In genomic region chr10:103958183-103958582, GRCm38 (mm10) we compare ENCODE assay signal across 21 mouse cellular contexts.
"Had no signal": no experiment of that assay in that cellular context is flagged by ENCODE, and none has a peak within 500 bp of the region (broad histone marks: within the 10 kb centered on the region; RNA-seq: fewer than 3 reads in every experiment).

No protein-coding gene starts in this region.

- H3K4me1 ChIP-seq: kidney, embryonic 15.5 days; liver, embryonic 13.5 days; megakaryocyte, embryonic 14.5 days; midbrain, embryonic 10.5 days; midbrain, embryonic 13.5 days; neural tube, embryonic 13.5 days had no signal

- H3K4me3 ChIP-seq: kidney, embryonic 15.5 days; left cerebral cortex, adult 2 months; liver, embryonic 13.5 days; megakaryocyte, embryonic 14.5 days; midbrain, embryonic 10.5 days; midbrain, embryonic 13.5 days; myocyte; neural tube, embryonic 13.5 days had no signal

- DNase-seq: kidney, adult 8-10 months; kidney, postnatal 10 days; kidney, postnatal 36 days; layer of hippocampus, postnatal 36 days; liver, embryonic 13.5 days; lung, adult 2 months; lung, postnatal 36 days; retina, postnatal 1 day; right cerebral cortex, postnatal 25 days; spleen, adult 18-20 months; thymus, adult 18-20 months; thymus, postnatal 36 days had no signal

- H3K27me3 ChIP-seq: kidney, embryonic 15.5 days; liver, embryonic 13.5 days; megakaryocyte, embryonic 14.5 days; midbrain, embryonic 13.5 days; neural tube, embryonic 13.5 days had no signal

- ATAC-seq: lung, postnatal 0 days; midbrain, embryonic 13.5 days; midbrain, embryonic 16.5 days had no signal

- H3K9ac ChIP-seq: kidney, embryonic 15.5 days; liver, embryonic 13.5 days; midbrain, embryonic 13.5 days; neural tube, embryonic 13.5 days had no signal

- H3K27ac ChIP-seq: kidney, embryonic 15.5 days; left cerebral cortex, adult 2 months; liver, embryonic 13.5 days; midbrain, embryonic 10.5 days; midbrain, embryonic 13.5 days; neural tube, embryonic 13.5 days had no signal

- H3K4me2 ChIP-seq: kidney, embryonic 15.5 days; liver, embryonic 13.5 days; midbrain, embryonic 13.5 days; neural tube, embryonic 13.5 days had no signal

- H3K36me3 ChIP-seq: kidney, embryonic 15.5 days; liver, embryonic 13.5 days; midbrain, embryonic 10.5 days; midbrain, embryonic 13.5 days; neural tube, embryonic 13.5 days had no signal

- H3K9me3 ChIP-seq: kidney, embryonic 15.5 days; liver, embryonic 13.5 days; megakaryocyte, embryonic 14.5 days; midbrain, embryonic 10.5 days; midbrain, embryonic 13.5 days; neural tube, embryonic 13.5 days had no signal
